Mouse (Mus musculus) monocyte, adult 5-6 weeks (primary cell): ENCODE results near the gene Tbx15. TPM values are rescaled to one million over a fixed set of nuclear protein-coding genes. Genes with fewer than 3 reads are reported as not detected.
A peak's percentile ranks its signal among the peaks of the same experiment; 100 is the strongest.

Experiments
- ATAC-seq: fragments of 153-309, 156-312 bp; replicated peaks from 2 replicates; pipeline ENCODE4 v1.8.0; 2017; ENCODE audit warnings: mild to moderate bottlenecking; ENCODE audit not compliant: low TSS enrichment, insufficient number of reproducible peaks, severe bottlenecking, poor library complexity, low FRiP score
- total RNA-seq: library from RNA; stranded (forward); fragments of 200-1000, 200-491, 200-594 nt; gene quantifications from 3 replicates; pipeline ENCODE4 v1.2.3, GENCODE M21; 2017

The Tbx15 gene
- total RNA-seq: 0.39 TPM in 1 of 3 replicates, not detected in the others

- no peak for ATAC-seq
Observed at GRCm38 (mm10) chr3:99240213-99240720, at the start of gene Tbx15. Gene Tbx15, plus strand, starts transcription at chr3:99240381.

DNA sequence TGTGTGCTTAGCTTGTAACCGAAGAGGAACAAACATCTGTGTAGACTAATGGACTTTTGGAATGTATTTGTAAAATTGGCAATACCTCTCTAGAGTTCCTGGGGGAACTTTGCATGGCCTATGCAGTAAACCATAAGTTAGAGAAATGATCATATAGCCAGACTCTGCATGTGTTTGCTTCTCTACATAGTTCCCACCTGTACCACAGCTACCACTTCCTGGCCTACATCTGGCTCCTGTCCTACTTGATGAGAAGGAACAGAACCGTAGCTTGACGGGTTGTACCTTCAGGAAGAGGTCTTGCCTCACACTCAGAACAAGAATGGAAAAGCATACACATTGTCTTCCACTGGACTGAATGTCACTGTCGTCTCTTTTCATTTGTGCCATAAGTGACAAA lies 46.6 kb upstream of the Tbx15 start:
- ATAC-seq: no peak

GRCm38 (mm10) chr3:99203331-99203730 lies 36.9 kb upstream of the Tbx15 start:
- ATAC-seq: no peak

GRCm38 (mm10) chr3:99208416-99208815 lies 31.8 kb upstream of the Tbx15 start:
- ATAC-seq: no peak

GRCm38 (mm10) chr3:99211105-99211698 lies 29.0 kb upstream of the Tbx15 start:
- ATAC-seq: no peak

- ATAC-seq: no peak
Observed at GRCm38 (mm10) chr3:99227807-99228206, 12.4 kb upstream of the Tbx15 start.

- ATAC-seq: no peak
Observed at GRCm38 (mm10) chr3:99233393-99234318, 6.5 kb upstream of the Tbx15 start.

GRCm38 (mm10) chr3:99234319-99234869 lies 5.8 kb upstream of the Tbx15 start:
- 0 out of 2 replicates have a peak, but pooled peaks have one; percentile 17 for ATAC-seq

- ATAC-seq: no peak
Observed at GRCm38 (mm10) chr3:99235116-99235803, 4.9 kb upstream of the Tbx15 start.

GRCm38 (mm10) chr3:99235804-99236755 lies 4.1 kb upstream of the Tbx15 start:
- no peak for ATAC-seq

- ATAC-seq: no peak
Observed at GRCm38 (mm10) chr3:99238691-99239090, 1.5 kb upstream of the Tbx15 start.

DNA sequence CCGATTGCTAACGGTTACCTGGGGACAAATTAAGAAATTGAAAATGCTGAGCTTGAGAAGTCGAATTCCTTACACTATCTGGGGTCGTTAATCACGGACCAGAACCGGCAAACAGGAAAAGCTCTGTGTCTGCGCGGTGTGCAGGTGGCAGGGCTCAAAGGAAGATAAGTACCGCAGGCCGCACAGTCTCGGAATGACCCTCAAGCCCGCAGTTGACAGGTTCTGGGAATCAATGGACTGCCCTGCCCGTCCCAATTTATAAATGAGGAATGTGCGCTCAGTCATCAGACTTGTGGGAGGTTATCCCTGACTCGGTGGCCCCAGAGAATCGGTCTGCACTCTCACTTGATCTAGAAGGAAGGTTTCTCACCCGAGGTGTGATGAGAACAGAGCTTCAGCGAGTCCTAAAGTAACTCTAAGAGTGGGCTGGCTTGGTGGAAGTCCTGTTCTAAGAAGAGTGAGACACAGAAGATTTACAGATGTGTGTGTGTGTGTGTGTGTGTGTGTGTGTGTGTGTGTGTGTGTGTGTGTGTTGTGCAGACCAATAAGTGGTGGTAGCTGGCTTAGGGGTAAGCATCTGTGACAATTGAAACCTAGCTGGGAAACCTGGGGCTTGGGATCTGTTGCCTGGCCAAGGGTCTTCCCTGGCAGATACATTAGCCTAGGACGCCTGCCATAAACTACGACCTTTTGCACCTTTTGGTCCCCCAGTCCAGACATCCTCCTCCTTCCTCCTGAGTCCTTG lies 708 bp upstream of the Tbx15 start:
- no peak for ATAC-seq

DNA sequence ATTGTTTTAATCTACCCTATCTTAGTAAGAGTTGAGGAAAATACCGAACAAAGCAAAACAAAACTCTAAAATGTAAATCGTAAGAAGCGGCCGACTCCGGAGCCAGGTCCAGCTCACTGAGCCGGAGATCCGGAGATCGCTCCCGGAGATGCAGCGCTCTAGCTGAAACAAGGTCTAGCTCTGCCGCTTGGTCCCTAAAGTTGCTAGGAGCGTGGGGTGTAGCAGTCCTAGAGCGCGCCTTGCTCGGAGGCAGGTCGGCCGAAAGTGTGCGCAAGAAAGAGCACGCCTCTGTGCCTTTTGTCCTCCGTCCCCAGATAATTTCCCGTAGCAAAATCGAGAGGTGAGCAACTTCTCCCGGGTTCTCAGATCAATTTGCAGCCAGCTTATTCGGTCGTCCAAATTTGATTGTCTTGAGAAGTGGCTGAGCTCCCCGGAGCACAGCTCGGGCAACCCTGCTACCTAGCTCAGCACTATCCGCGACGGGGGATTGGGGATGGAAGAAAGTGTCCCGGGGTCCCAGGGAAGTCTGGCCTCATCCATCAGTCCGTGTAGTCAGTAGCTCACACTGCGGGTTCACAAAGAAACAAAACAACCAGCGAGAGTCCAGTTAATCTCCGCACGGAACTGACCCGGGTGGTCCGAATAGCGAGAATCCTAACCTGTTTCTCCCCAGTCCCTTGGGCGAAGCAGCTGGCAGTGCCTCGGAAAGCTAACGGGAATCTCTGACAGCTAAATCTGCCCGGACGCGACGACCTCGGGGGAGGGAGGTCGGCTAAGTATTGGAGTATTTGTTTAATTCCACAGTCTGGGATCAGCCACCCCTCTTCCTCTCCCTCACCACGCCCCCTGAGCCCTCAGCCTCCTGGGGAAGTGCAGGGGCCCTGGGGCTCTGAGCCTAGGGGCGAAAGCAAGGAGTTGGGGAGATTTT lies 894 bp downstream of the Tbx15 start:
- ATAC-seq: no peak

- ATAC-seq: no peak
Observed at GRCm38 (mm10) chr3:99242481-99242880, 2.3 kb downstream of the Tbx15 start.

- ATAC-seq: no peak
Observed at GRCm38 (mm10) chr3:99245341-99245740, 5.2 kb downstream of the Tbx15 start.

DNA sequence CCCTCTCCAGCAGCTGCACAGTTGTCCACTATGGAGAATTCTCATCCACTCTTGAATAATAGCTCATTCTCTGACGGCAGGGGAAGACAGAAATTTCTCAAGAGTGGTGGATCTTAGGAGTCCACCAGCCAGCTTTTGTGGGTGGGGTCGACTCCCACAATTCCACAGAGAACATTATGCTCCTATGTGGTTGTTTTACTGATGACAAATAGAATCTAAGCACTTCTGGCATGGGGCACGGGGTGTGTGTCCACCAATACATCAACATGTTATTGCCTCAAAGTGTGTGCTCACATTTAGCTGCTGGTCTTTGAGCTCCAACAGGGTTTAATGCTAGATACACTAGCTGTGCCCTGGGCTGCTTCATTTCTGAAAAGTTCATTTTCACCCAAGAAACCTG lies 6.4 kb downstream of the Tbx15 start:
- ATAC-seq: no peak
